Mouse (Mus musculus): ENCODE results near the gene Dnajc1. TPM values are rescaled to one million over a fixed set of nuclear protein-coding genes. Genes with fewer than 3 reads are reported as not detected.

Dnajc1 gene
- total and polyA plus RNA-seq, 3 experiments = 9.3 to 86.1 (median 14.3) TPM

- Histone ChIP-seq H3K9ac (ENCODE audit: control insufficient read depth, low read depth, low read length, poor library complexity, severe bottlenecking) (no peak overlapping the region), H3K4me3 (ENCODE audit: control insufficient read depth in 1 of 2, insufficient read depth in 1 of 2, low read depth in 2 of 2, low read length in 2 of 2) (no peak overlapping the region), H3K27me3 (ENCODE audit: control insufficient read depth in 1 of 2, insufficient read depth in 2 of 2, low read length in 2 of 2) (no peaks in the 10 kb centered on the region), H3K9me3 (replicated peaks; ENCODE audit: insufficient read depth, low read length) (no peaks in the 10 kb centered on the region), H3K79me2 (ENCODE audit: control insufficient read depth, insufficient read depth, low read length, poor library complexity) (peaks cover 2% of the 10 kb centered on the region; the same call in 1 of the 2 replicates), H3K27ac (ENCODE audit: control insufficient read depth, low read depth, low read length) (no peak overlapping the region), H3K36me3 (ENCODE audit: control insufficient read depth in 1 of 2, insufficient read depth in 2 of 2, low read length in 2 of 2) (peaks cover 0 to 36% of the 10 kb centered on the region in 2 experiments; a peak in 2 of 4 replicates), H3K4me1 (ENCODE audit: control insufficient read depth in 1 of 2, insufficient read depth in 2 of 2, low read length in 2 of 2) (no peaks in the 10 kb centered on the region)
- no peak for DNase-seq (ENCODE audit: low read depth, low spot score)
- no peak for TF ChIP-seq JUND (IDR thresholded peaks at IDR 0.05; ENCODE audit: low read depth, low read length)
These were observed 231.6 kb downstream of the Dnajc1 start for GRCm38 (mm10) chr2:18160992-18161391.

GRCm38 (mm10) chr2:18159426-18159825, 233.2 kb downstream of the Dnajc1 start:
- DNase-seq (ENCODE audit: low read depth, low spot score) = no peak
- no peak overlapping the region for H3K9ac ChIP-seq (ENCODE audit: control insufficient read depth, low read depth, low read length, poor library complexity, severe bottlenecking)
- H3K27ac ChIP-seq (ENCODE audit: control insufficient read depth, low read depth, low read length) = no peak overlapping the region
- peaks cover 0 to 38% of the 10 kb centered on the region in 2 experiments; a peak in 2 of 4 replicates for H3K36me3 ChIP-seq (ENCODE audit: control insufficient read depth in 1 of 2, insufficient read depth in 2 of 2, low read length in 2 of 2)
- H3K9me3 ChIP-seq (replicated peaks; ENCODE audit: insufficient read depth, low read length) = no peaks in the 10 kb centered on the region
- no peak overlapping the region for H3K4me3 ChIP-seq (ENCODE audit: control insufficient read depth in 1 of 2, insufficient read depth in 1 of 2, low read depth in 2 of 2, low read length in 2 of 2)
- no peaks in the 10 kb centered on the region for H3K27me3 ChIP-seq (ENCODE audit: control insufficient read depth in 1 of 2, insufficient read depth in 2 of 2, low read length in 2 of 2)
- no peaks in the 10 kb centered on the region for H3K4me1 ChIP-seq (ENCODE audit: control insufficient read depth in 1 of 2, insufficient read depth in 2 of 2, low read length in 2 of 2)
- TF ChIP-seq CHD1 (IDR thresholded peaks at IDR 0.05; ENCODE audit: low read depth, low read length) (no peak), SMC3 (IDR thresholded peaks at IDR 0.05; ENCODE audit: low read depth, low read length) (no peak), TAL1 (IDR thresholded peaks at IDR 0.05; ENCODE audit: low read length) (no peak), ZMIZ1 (IDR thresholded peaks at IDR 0.05; ENCODE audit: low read depth, low read length) (no peak), MYC (IDR thresholded peaks at IDR 0.05; ENCODE audit: low read depth, low read length) (no peak), KAT2A (conservative IDR thresholded peaks at IDR 0.05; ENCODE audit: low read depth, low read length) (no peak), CHD2 (IDR thresholded peaks at IDR 0.05; ENCODE audit: low read length) (no peak), MXI1 (IDR thresholded peaks at IDR 0.05; ENCODE audit: low read depth, low read length) (no peak), MAX (IDR thresholded peaks at IDR 0.05; ENCODE audit: low read length) (no peak), TBP (IDR thresholded peaks at IDR 0.05; ENCODE audit: low read depth, low read length) (no peak)
- H3K79me2 ChIP-seq (ENCODE audit: control insufficient read depth, insufficient read depth, low read length, poor library complexity) = peaks cover 2% of the 10 kb centered on the region; the same call in 1 of the 2 replicates

DNA sequence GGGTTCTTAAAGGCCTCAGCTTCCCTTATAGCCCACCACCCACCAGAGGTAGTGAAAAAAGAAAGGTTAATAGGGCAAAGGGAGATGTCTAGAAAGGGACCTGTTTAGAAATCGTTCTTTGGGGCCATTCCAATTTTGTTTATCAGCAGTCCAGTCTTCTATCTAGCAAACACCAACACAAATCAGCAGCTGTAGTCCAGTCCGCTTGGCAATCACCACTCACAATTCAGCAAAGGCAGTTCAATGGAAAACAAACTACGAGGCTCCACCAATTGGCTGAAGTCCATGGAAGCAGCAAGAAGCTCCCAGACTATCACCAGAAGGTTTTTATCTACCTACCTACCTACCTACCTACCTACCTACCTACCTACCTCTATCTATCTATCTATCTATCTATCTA, 236.5 kb downstream of the Dnajc1 start:
- Histone ChIP-seq H3K79me2 (ENCODE audit: control insufficient read depth, insufficient read depth, low read length, poor library complexity) (0 out of 2 replicates have a peak, but pooled peaks cover 1% of the 10 kb centered on the region), H3K9ac (ENCODE audit: control insufficient read depth, low read depth, low read length, poor library complexity, severe bottlenecking) (no peak overlapping the region), H3K27ac (ENCODE audit: control insufficient read depth, low read depth, low read length) (no peak overlapping the region), H3K9me3 (replicated peaks; ENCODE audit: insufficient read depth, low read length) (no peaks in the 10 kb centered on the region), H3K4me1 (ENCODE audit: control insufficient read depth in 1 of 2, insufficient read depth in 2 of 2, low read length in 2 of 2) (no peaks in the 10 kb centered on the region), H3K4me3 (ENCODE audit: control insufficient read depth in 1 of 2, insufficient read depth in 1 of 2, low read depth in 2 of 2, low read length in 2 of 2) (no peak overlapping the region), H3K27me3 (ENCODE audit: control insufficient read depth in 1 of 2, insufficient read depth in 2 of 2, low read length in 2 of 2) (no peaks in the 10 kb centered on the region), H3K36me3 (ENCODE audit: control insufficient read depth in 1 of 2, insufficient read depth in 2 of 2, low read length in 2 of 2) (peaks cover 0 to 39% of the 10 kb centered on the region in 2 experiments; a peak in 2 of 4 replicates)
- DNase-seq (ENCODE audit: low read depth, low spot score) = no peak
- TF ChIP-seq USF1 (IDR thresholded peaks at IDR 0.05; ENCODE audit: low read depth, low read length) (no peak), USF2 (IDR thresholded peaks at IDR 0.05; ENCODE audit: borderline replicate concordance in 1 of 2, insufficient read depth in 1 of 2, low read depth in 1 of 2, low read length in 2 of 2) (no peak), ELF1 (IDR thresholded peaks at IDR 0.05; ENCODE audit: low read depth, low read length) (no peak), TBP (IDR thresholded peaks at IDR 0.05; ENCODE audit: low read depth, low read length) (no peak), HCFC1 (IDR thresholded peaks at IDR 0.05; ENCODE audit: low read depth, low read length) (no peak), UBTF (IDR thresholded peaks at IDR 0.05; ENCODE audit: borderline replicate concordance, insufficient read depth, low read depth, low read length) (no peak), POLR2AphosphoS5 (IDR thresholded peaks at IDR 0.05; ENCODE audit: borderline replicate concordance, low read depth, low read length) (no peak), MEF2A (IDR thresholded peaks at IDR 0.05; ENCODE audit: extremely low read depth, insufficient replicate concordance, low read depth, low read length, poor library complexity, severe bottlenecking) (no peak), CTCF (IDR thresholded peaks at IDR 0.05 in 2 of 3, conservative IDR thresholded peaks at IDR 0.05 in 1 of 3; ENCODE audit: control insufficient read depth in 1 of 3, insufficient read depth in 1 of 3, low read depth in 2 of 3, low read length in 3 of 3, poor library complexity in 1 of 3, severe bottlenecking in 1 of 3) (no peak)

Data from MEL (cell line).